Mouse (Mus musculus): Measurements from ENCODE around the gene Gsc. TPM values are rescaled to one million over a fixed set of nuclear protein-coding genes. Genes with fewer than 3 reads are reported as not detected.

Gene Gsc
- polyA plus RNA-seq, 1 experiment from 2014 or later, result 20.4 TPM

Other genes starting within 250 kb of the Gsc start
- gene Serpina3g, start 237.1 kb downstream of the Gsc start, polyA plus RNA-seq (2016; fragmentation: Nextera tagmentation; extraction: Ambion mirVana), result 0.08 and 0.24 TPM in 2 replicates
- 0.23 and 0.24 TPM in 2 replicates for gene Serpina3i, start 210.2 kb downstream of the Gsc start, polyA plus RNA-seq (2016; fragmentation: Nextera tagmentation; extraction: Ambion mirVana)
- not detected in 2 replicates for gene Serpina3j, start 158.8 kb downstream of the Gsc start, polyA plus RNA-seq (2016; fragmentation: Nextera tagmentation; extraction: Ambion mirVana)
- not detected in 2 replicates for gene Serpina3k, start 134.8 kb downstream of the Gsc start, polyA plus RNA-seq (2016; fragmentation: Nextera tagmentation; extraction: Ambion mirVana)
- gene Serpina3m, start 134.8 kb downstream of the Gsc start, polyA plus RNA-seq (2016; fragmentation: Nextera tagmentation; extraction: Ambion mirVana), result not detected in 2 replicates
- not detected in 2 replicates for gene Serpina3n, start 66.6 kb downstream of the Gsc start, polyA plus RNA-seq (2016; fragmentation: Nextera tagmentation; extraction: Ambion mirVana)